Mouse (Mus musculus): ENCODE measurements around the gene Folr2.

The Folr2 gene

GRCm38 (mm10) chr7:101866491-101867265 is 9.7 kb upstream of the Folr2 start:
- DNase-seq (ENCODE audit: low spot score in 2 of 2), result no peak

- DNase-seq (ENCODE audit: low spot score in 2 of 2), result no peak
Measured at GRCm38 (mm10) chr7:101863415-101863814, 6.4 kb upstream of the Folr2 start, which contains the start of gene Anapc15. Gene Anapc15 (plus strand): TSS chr7:101863715.

GRCm38 (mm10) chr7:101862291-101862690 is 5.3 kb upstream of the Folr2 start:
- DNase-seq (ENCODE audit: low spot score in 2 of 2), result no peak

- DNase-seq (ENCODE audit: low spot score in 2 of 2), result no peak
Measured at GRCm38 (mm10) chr7:101860978-101861377, 4.0 kb upstream of the Folr2 start.

- DNase-seq (ENCODE audit: low spot score in 2 of 2), result no peak
Measured at GRCm38 (mm10) chr7:101858362-101858761, 1.4 kb upstream of the Folr2 start.

GRCm38 (mm10) chr7:101853816-101854215 is 3.2 kb downstream of the Folr2 start:
- no peak for DNase-seq (ENCODE audit: low spot score in 2 of 2)

- no peak for DNase-seq (ENCODE audit: low spot score in 2 of 2)
Measured at GRCm38 (mm10) chr7:101852846-101853245, 4.1 kb downstream of the Folr2 start.

- no peak for DNase-seq (ENCODE audit: low spot score in 2 of 2)
Measured at GRCm38 (mm10) chr7:101851689-101852088, 5.3 kb downstream of the Folr2 start.

GRCm38 (mm10) chr7:101847934-101848333 is 9.1 kb downstream of the Folr2 start:
- no peak for DNase-seq (ENCODE audit: low spot score in 2 of 2)

- no peak for DNase-seq (ENCODE audit: low spot score in 2 of 2)
Measured at GRCm38 (mm10) chr7:101844186-101844585, 12.8 kb downstream of the Folr2 start.

- DNase-seq (ENCODE audit: low spot score in 2 of 2), result peak; percentile 72 to 80
Measured at GRCm38 (mm10) chr7:101837606-101838471, 19.2 kb downstream of the Folr2 start, which contains the start of gene Inppl1. Gene Inppl1 (minus strand): TSS chr7:101838229.

- peak in 1 of 2 experiments; percentile 25 for DNase-seq (ENCODE audit: low spot score in 2 of 2)
Measured at GRCm38 (mm10) chr7:101837154-101837605, 19.8 kb downstream of the Folr2 start.

GRCm38 (mm10) chr7:101836271-101837153 is 20.5 kb downstream of the Folr2 start:
- DNase-seq (ENCODE audit: low spot score in 2 of 2), result peak; percentile 19 to 50

- peak in 1 of 2 experiments; percentile 27 for DNase-seq (ENCODE audit: low spot score in 2 of 2)
Measured at GRCm38 (mm10) chr7:101835457-101836109, 21.4 kb downstream of the Folr2 start.

GRCm38 (mm10) chr7:101834903-101835302 is 22.1 kb downstream of the Folr2 start:
- no peak for DNase-seq (ENCODE audit: low spot score in 2 of 2)

- DNase-seq (ENCODE audit: low spot score in 2 of 2), result no peak
Measured at GRCm38 (mm10) chr7:101833916-101834584, 22.9 kb downstream of the Folr2 start.

GRCm38 (mm10) chr7:101833352-101833751 is 23.6 kb downstream of the Folr2 start:
- DNase-seq (ENCODE audit: low spot score in 2 of 2), result no peak

- DNase-seq (ENCODE audit: low spot score in 2 of 2), result no peak
Measured at GRCm38 (mm10) chr7:101832372-101832771, 24.6 kb downstream of the Folr2 start.

- DNase-seq (ENCODE audit: low spot score in 2 of 2), result no peak
Measured at GRCm38 (mm10) chr7:101831437-101831836, 25.6 kb downstream of the Folr2 start.

GRCm38 (mm10) chr7:101830373-101830772 is 26.6 kb downstream of the Folr2 start:
- no peak for DNase-seq (ENCODE audit: low spot score in 2 of 2)

Data from right cerebral cortex, adult 2 months (tissue).